Comparison of ENCODE assay signal across 13 mouse cellular contexts in genomic region chr2:146384582-146384981, GRCm38 (mm10).
DNase-seq lines count a peak whose midpoint lies in the region; ATAC-seq and TF ChIP-seq lines count a peak whose summit lies in the region.
"Had no signal": no experiment of that assay in that cellular context is flagged by ENCODE, and none has a peak within 500 bp of the region (broad histone marks: within the 10 kb centered on the region; RNA-seq: fewer than 3 reads in every experiment).

No protein-coding gene starts in this region.

- 0 out of 2 replicates have a peak, but pooled peaks have one; percentile 58 for ATAC-seq in hindbrain, postnatal 0 days
- no peak for ATAC-seq in hindbrain, embryonic 14.5 days (ENCODE audit: low FRiP score)
- ATAC-seq in forebrain, embryonic 13.5 days = peak; percentile 73; the same call in 1 of the 2 replicates

- H3K27ac ChIP-seq in hindbrain, postnatal 0 days = no peak overlapping the region
- H3K27ac ChIP-seq in hindbrain, embryonic 14.5 days = no peak overlapping the region
- no peak overlapping the region for H3K27ac ChIP-seq in forebrain, embryonic 13.5 days
- H3K27ac ChIP-seq: neural tube, embryonic 12.5 days had no signal

- H3K9me3 ChIP-seq in hindbrain, postnatal 0 days (ENCODE audit: low read length) = no peaks in the 10 kb centered on the region
- no peaks in the 10 kb centered on the region for H3K9me3 ChIP-seq in hindbrain, embryonic 14.5 days (ENCODE audit: control insufficient read depth, low read length)
- H3K9me3 ChIP-seq in E14TG2a.4 (ENCODE audit: low read length) = no peaks in the 10 kb centered on the region
- H3K9me3 ChIP-seq in forebrain, embryonic 13.5 days (replicated peaks) = no peaks in the 10 kb centered on the region
- H3K9me3 ChIP-seq: neural tube, embryonic 12.5 days had no signal

- no peaks in the 10 kb centered on the region for H3K27me3 ChIP-seq in hindbrain, postnatal 0 days (ENCODE audit: insufficient read depth, low read length)
- H3K27me3 ChIP-seq in hindbrain, embryonic 14.5 days (ENCODE audit: control insufficient read depth, insufficient read depth, low read length) = no peaks in the 10 kb centered on the region
- no peaks in the 10 kb centered on the region for H3K27me3 ChIP-seq in E14TG2a.4 (ENCODE audit: insufficient read depth, low read length)
- no peaks in the 10 kb centered on the region for H3K27me3 ChIP-seq in forebrain, embryonic 13.5 days
- H3K27me3 ChIP-seq: neural tube, embryonic 12.5 days had no signal

- no peak overlapping the region for H3K4me3 ChIP-seq in hindbrain, postnatal 0 days (ENCODE audit: low read length)
- H3K4me3 ChIP-seq in hindbrain, embryonic 14.5 days (replicated peaks; ENCODE audit: low read length) = no peak overlapping the region
- H3K4me3 ChIP-seq in E14TG2a.4 (replicated peaks; ENCODE audit: low read length) = no peak overlapping the region
- H3K4me3 ChIP-seq in forebrain, embryonic 13.5 days = no peak overlapping the region
- H3K4me3 ChIP-seq: neural tube, embryonic 12.5 days had no signal

- peak; percentile 58 for TF ChIP-seq CTCF in hindbrain, postnatal 0 days (IDR thresholded peaks at IDR 0.05; ENCODE audit: low read depth)
- peak; percentile 13 for TF ChIP-seq CTCF in E14TG2a.4 (conservative IDR thresholded peaks at IDR 0.05; ENCODE audit: low read length)

- H3K4me1 ChIP-seq in hindbrain, postnatal 0 days (ENCODE audit: insufficient read depth, low read length) = no peaks in the 10 kb centered on the region
- no peaks in the 10 kb centered on the region for H3K4me1 ChIP-seq in hindbrain, embryonic 14.5 days (replicated peaks; ENCODE audit: control insufficient read depth, insufficient read depth, low read length)
- no peaks in the 10 kb centered on the region for H3K4me1 ChIP-seq in E14TG2a.4 (replicated peaks; ENCODE audit: low read depth, low read length)
- H3K4me1 ChIP-seq in forebrain, embryonic 13.5 days = no peaks in the 10 kb centered on the region
- H3K4me1 ChIP-seq: neural tube, embryonic 12.5 days had no signal

- no peak overlapping the region for H3K9ac ChIP-seq in hindbrain, postnatal 0 days (replicated peaks; ENCODE audit: low read length)
- H3K9ac ChIP-seq in hindbrain, embryonic 14.5 days = no peak overlapping the region
- no peak overlapping the region for H3K9ac ChIP-seq in forebrain, embryonic 13.5 days
- H3K9ac ChIP-seq: neural tube, embryonic 12.5 days had no signal

- DNase-seq in hindbrain, postnatal 0 days (ENCODE audit: low spot score) = peak; percentile 68
- no peak for DNase-seq in hindbrain, embryonic 14.5 days (ENCODE audit: low spot score)
- peak; percentile 32 for DNase-seq in 3T3-L1 (ENCODE audit: low read depth, low spot score)
- DNase-seq in urinary bladder, postnatal 36 days (ENCODE audit: low spot score in 2 of 2) = no peak
- DNase-seq in spleen, postnatal 14 days (ENCODE audit: low spot score in 2 of 2) = no peak
- no peak for DNase-seq in adrenal gland, adult 2 months
- DNase-seq: gastrocnemius, postnatal 36 days; heart, postnatal 14 days; kidney, postnatal 10 days; thymus, postnatal 14 days had no signal

- H3K36me3 ChIP-seq in hindbrain, postnatal 0 days (ENCODE audit: insufficient read depth, low read length) = peaks cover 2% of the 10 kb centered on the region; the same call in 1 of the 2 replicates
- H3K36me3 ChIP-seq in hindbrain, embryonic 14.5 days (replicated peaks; ENCODE audit: control insufficient read depth, insufficient read depth) = peaks cover 12% of the 10 kb centered on the region
- H3K36me3 ChIP-seq in E14TG2a.4 (ENCODE audit: insufficient read depth, low read length) = peaks cover 7% of the 10 kb centered on the region
- 0 out of 2 replicates have a peak, but pooled peaks cover 5% of the 10 kb centered on the region for H3K36me3 ChIP-seq in forebrain, embryonic 13.5 days (ENCODE audit: poor library complexity, severe bottlenecking)
- H3K36me3 ChIP-seq: neural tube, embryonic 12.5 days had no signal

- WGBS in hindbrain, postnatal 0 days = 18% methylated on average over 1 of the region's 1 CpGs
- 24% methylated on average over 1 of the region's 1 CpGs for WGBS in hindbrain, embryonic 14.5 days
- WGBS in forebrain, embryonic 13.5 days = 14% methylated on average over 1 of the region's 1 CpGs

- no peak overlapping the region for H3K4me2 ChIP-seq in hindbrain, postnatal 0 days (ENCODE audit: low read depth, low read length)
- no peak overlapping the region for H3K4me2 ChIP-seq in hindbrain, embryonic 14.5 days (replicated peaks)
- no peak overlapping the region for H3K4me2 ChIP-seq in forebrain, embryonic 13.5 days
- H3K4me2 ChIP-seq: neural tube, embryonic 12.5 days had no signal

Comparison
In these comparisons a context has a peak if more than half of its experiments do, and no peak if none do; other contexts are left out.
1. DNase-seq: peak in hindbrain, postnatal 0 days (single experiment) and 3T3-L1 (single experiment); none in hindbrain, embryonic 14.5 days (single experiment), urinary bladder, postnatal 36 days (0 of 2), spleen, postnatal 14 days (0 of 2) and adrenal gland, adult 2 months (single experiment).